Mouse (Mus musculus): ENCODE data around the gene Rplp1.

GRCm38 (mm10) chr9:61885964-61886363 lies 28.4 kb downstream of the Rplp1 start:
- TF ChIP-seq CTCF (IDR thresholded peaks at IDR 0.05; ENCODE audit: extremely low read depth, insufficient read length, insufficient replicate concordance, low read depth, low read length) (no peak), POLR2A (IDR thresholded peaks at IDR 0.05; ENCODE audit: low read depth, low read length) (no peak)
